Mouse (Mus musculus) liver, embryonic 13.5 days (tissue): ENCODE measurements around the gene Mmp23. TPM values are rescaled to one million over a fixed set of nuclear protein-coding genes. Genes with fewer than 3 reads are reported as not detected.
A peak's percentile ranks its signal among the peaks of the same experiment; 100 is the strongest.
"Not testable (repeated sequence)": the region's sequence is repeated elsewhere in the genome, so short reads cannot be mapped to it uniquely, and the experiment has no call there.

Source experiments
- ATAC-seq: fragments of 200-750 bp; cut with Nextera tagmentation; 2 replicates; pipeline ENCODE4 v1.8.0; 2017; ENCODE audit warnings: low read depth, mild to moderate bottlenecking, moderate number of reproducible peaks, moderate library complexity
- DNase-seq: peaks from one replicate; pipeline ENCODE4 v3.0.0; 2022
- H3K27ac ChIP-seq: fragments of 300-500 bp; sonication (generic); 2 replicates; pipeline ENCODE4 v1.5.1; 2015; ENCODE audit warnings: moderate library complexity, mild to moderate bottlenecking, inconsistent platforms
- H3K27me3 ChIP-seq: fragments of 300-500 bp; sonication (generic); 2 replicates; pipeline ENCODE4 v1.6.1; 2015; ENCODE audit warnings: mild to moderate bottlenecking, inconsistent platforms
- H3K36me3 ChIP-seq: fragments of 300-500 bp; sonication (generic); 2 replicates; pipeline ENCODE4 v1.6.1; 2015; ENCODE audit warnings: mild to moderate bottlenecking, inconsistent platforms
- H3K4me1 ChIP-seq: fragments of 300-500 bp; sonication (generic); replicated peaks from 2 replicates; pipeline ENCODE4 v1.6.1; 2015; ENCODE audit warnings: inconsistent platforms
- H3K4me2 ChIP-seq: fragments of 300-500 bp; sonication (generic); 2 replicates; pipeline ENCODE4 v1.6.1; 2015; ENCODE audit warnings: inconsistent platforms, mild to moderate bottlenecking, moderate library complexity
- H3K4me3 ChIP-seq: fragments of 300-500 bp; sonication (generic); replicated peaks from 2 replicates; pipeline ENCODE4 v1.5.1; 2015; ENCODE audit warnings: mild to moderate bottlenecking, inconsistent platforms
- H3K9ac ChIP-seq: fragments of 300-500 bp; sonication (generic); 2 replicates; pipeline ENCODE4 v1.6.1; 2015; ENCODE audit warnings: mild to moderate bottlenecking, inconsistent platforms
- H3K9me3 ChIP-seq: fragments of 300-500 bp; sonication (generic); replicated peaks from 2 replicates; pipeline ENCODE4 v1.6.1; 2016; ENCODE audit warnings: inconsistent platforms
- WGBS: fragments of 180-500 bp; shearing (Covaris S2); methylation state at CpG from one replicate; pipeline ENCODE4 v1.1.7; 2015; ENCODE audit not compliant: insufficient replicate concordance; 5-methylcytosine and 5-hydroxymethylcytosine counted together
- polyA plus RNA-seq: library from polyadenylated mRNA; unstranded; fragments of >200 nt; fragmentation: Nextera tagmentation; extraction: Ambion mirVana; gene quantifications from 2 replicates; pipeline ENCODE4 v1.2.1, GENCODE M21; 2015

Mmp23 gene
- polyA plus RNA-seq, 1 experiment from 2014 or later = 6.0 TPM

- Histone ChIP-seq H3K4me3 (no peak overlapping the region), H3K4me2 (no peak overlapping the region), H3K27me3 (no peaks in the 10 kb centered on the region), H3K36me3 (no peaks in the 10 kb centered on the region), H3K9me3 (no peaks in the 10 kb centered on the region), H3K4me1 (no peaks in the 10 kb centered on the region), H3K9ac (no peak overlapping the region), H3K27ac (no peak overlapping the region)
- WGBS = 65% methylated on average over 2 of the region's 2 CpGs
- ATAC-seq (no peak), DNase-seq (no peak)
Measured at GRCm38 (mm10) chr4:155675991-155676390, 22.8 kb upstream of the Mmp23 start.

- Histone ChIP-seq H3K4me2 (no peak overlapping the region), H3K27ac (no peak overlapping the region), H3K27me3 (no peaks in the 10 kb centered on the region), H3K9ac (no peak overlapping the region), H3K4me1 (peaks cover 14% of the 10 kb centered on the region), H3K36me3 (no peaks in the 10 kb centered on the region), H3K9me3 (no peaks in the 10 kb centered on the region), H3K4me3 (no peak overlapping the region)
- ATAC-seq (no peak), DNase-seq (no peak)
- WGBS = 39% methylated on average over 2 of the region's 2 CpGs
Measured at GRCm38 (mm10) chr4:155672082-155672481, 18.9 kb upstream of the Mmp23 start.

- not testable (repeated sequence) for DNase-seq, H3K36me3 ChIP-seq
- WGBS = 64% methylated on average over 4 of the region's 4 CpGs
Measured at GRCm38 (mm10) chr4:155670236-155670635, 17.1 kb upstream of the Mmp23 start.

GRCm38 (mm10) chr4:155669598-155670075, 16.5 kb upstream of the Mmp23 start:
- peak overlapping the region; percentile 91 for H3K4me3 ChIP-seq
- 4% methylated on average over 8 of the region's 8 CpGs for WGBS
- ATAC-seq = no peak

More at GRCm38 (mm10) chr4:155670236-155670635, 17.1 kb upstream of the Mmp23 start:
- 0 out of 2 replicates have a peak overlapping the region, but pooled peaks have one; percentile 11 for H3K9ac ChIP-seq
- not testable (repeated sequence) for H3K27ac ChIP-seq, H3K4me3 ChIP-seq, H3K9me3 ChIP-seq, ATAC-seq, H3K27me3 ChIP-seq
- H3K4me2 ChIP-seq = peak overlapping the region; percentile 93
- H3K4me1 ChIP-seq = peaks cover 14% of the 10 kb centered on the region

GRCm38 (mm10) chr4:155668689-155669597, 15.8 kb upstream of the Mmp23 start, which contains the start of gene Mib2:
Gene Mib2 (minus strand): TSS chr4:155669198.
- H3K36me3 ChIP-seq = no peaks in the 10 kb centered on the region
- peak within 1 kb of the TSS; percentile 93 for H3K4me2 ChIP-seq
- H3K27me3 ChIP-seq = no peaks in the 10 kb centered on the region
- DNase-seq (peak; percentile 95), ATAC-seq (peak; percentile 98)
- H3K9ac ChIP-seq = peak within 1 kb of the TSS; percentile 85
- H3K9me3 ChIP-seq = no peaks in the 10 kb centered on the region
- peak within 1 kb of the TSS; percentile 91 for H3K4me3 ChIP-seq
- no peak within 1 kb of the TSS for H3K27ac ChIP-seq
- WGBS = under 1% methylated on average over 73 of the region's 73 CpGs
- peaks cover 14% of the 10 kb centered on the region for H3K4me1 ChIP-seq

More at GRCm38 (mm10) chr4:155669598-155670075, 16.5 kb upstream of the Mmp23 start:
- Histone ChIP-seq H3K9me3 (no peaks in the 10 kb centered on the region), H3K4me2 (peak overlapping the region; percentile 93), H3K36me3 (no peaks in the 10 kb centered on the region), H3K9ac (peak overlapping the region; percentile 11), H3K27me3 (no peaks in the 10 kb centered on the region), H3K4me1 (peaks cover 14% of the 10 kb centered on the region), H3K27ac (no peak overlapping the region)
- no peak for DNase-seq

- no peak for ATAC-seq
- Histone ChIP-seq H3K4me3 (no peak overlapping the region), H3K27me3 (no peaks in the 10 kb centered on the region), H3K4me2 (no peak overlapping the region), H3K36me3 (no peaks in the 10 kb centered on the region), H3K27ac (no peak overlapping the region), H3K9me3 (no peaks in the 10 kb centered on the region), H3K9ac (no peak overlapping the region), H3K4me1 (peaks cover 18% of the 10 kb centered on the region)
- no peak for DNase-seq
Measured at GRCm38 (mm10) chr4:155666903-155667302, 13.7 kb upstream of the Mmp23 start.

- Histone ChIP-seq H3K9me3 (no peaks in the 10 kb centered on the region), H3K9ac (no peak overlapping the region), H3K4me2 (no peak overlapping the region), H3K4me1 (peaks cover 4% of the 10 kb centered on the region; the same call in 1 of the 2 replicates), H3K4me3 (no peak overlapping the region), H3K27ac (no peak overlapping the region), H3K36me3 (no peaks in the 10 kb centered on the region), H3K27me3 (peaks cover 6% of the 10 kb centered on the region)
- WGBS = 80% methylated on average over 12 of the region's 12 CpGs
- 0 out of 2 replicates have a peak, but pooled peaks have one; percentile 9 for ATAC-seq
- no peak for DNase-seq
Measured at GRCm38 (mm10) chr4:155660641-155661040, 7.5 kb upstream of the Mmp23 start.

- Histone ChIP-seq H3K27ac (no peak overlapping the region), H3K4me3 (no peak overlapping the region), H3K4me1 (peaks cover 19% of the 10 kb centered on the region), H3K27me3 (peaks cover 23% of the 10 kb centered on the region), H3K4me2 (no peak overlapping the region), H3K9ac (no peak overlapping the region), H3K9me3 (no peaks in the 10 kb centered on the region), H3K36me3 (no peaks in the 10 kb centered on the region)
- 87% methylated on average over 10 of the region's 10 CpGs for WGBS
- DNase-seq (no peak), ATAC-seq (no peak)
Measured at GRCm38 (mm10) chr4:155658961-155659360, 5.8 kb upstream of the Mmp23 start.

- Histone ChIP-seq H3K9ac (no peak overlapping the region), H3K9me3 (no peaks in the 10 kb centered on the region), H3K4me2 (no peak overlapping the region), H3K4me3 (no peak overlapping the region), H3K4me1 (peaks cover 35% of the 10 kb centered on the region), H3K27me3 (peaks cover 50% of the 10 kb centered on the region), H3K36me3 (peaks cover 2% of the 10 kb centered on the region), H3K27ac (no peak overlapping the region)
- ATAC-seq = no peak
- DNase-seq = no peak
- WGBS = 81% methylated on average over 13 of the region's 13 CpGs
Measured at GRCm38 (mm10) chr4:155656214-155656751, 3.1 kb upstream of the Mmp23 start.

- DNase-seq (no peak), ATAC-seq (peak; percentile 24)
- H3K27me3 ChIP-seq = peaks cover 61% of the 10 kb centered on the region
- no peak overlapping the region for H3K27ac ChIP-seq
- no peaks in the 10 kb centered on the region for H3K9me3 ChIP-seq
- H3K4me2 ChIP-seq = peak overlapping the region; percentile 69
- WGBS = 4% methylated on average over 52 of the region's 52 CpGs
- peak overlapping the region; percentile 47 for H3K4me3 ChIP-seq
- H3K4me1 ChIP-seq = peaks cover 35% of the 10 kb centered on the region
- peak overlapping the region; percentile 22 for H3K9ac ChIP-seq
- peaks cover 18% of the 10 kb centered on the region for H3K36me3 ChIP-seq
Measured at GRCm38 (mm10) chr4:155654456-155655298, 1.5 kb upstream of the Mmp23 start.

GRCm38 (mm10) chr4:155654183-155654455, 935 bp upstream of the Mmp23 start:
- ATAC-seq (no peak), DNase-seq (no peak)
- WGBS = 3% methylated on average over 6 of the region's 6 CpGs
- Histone ChIP-seq H3K36me3 (peaks cover 24% of the 10 kb centered on the region), H3K27ac (no peak overlapping the region), H3K4me1 (peaks cover 35% of the 10 kb centered on the region), H3K9ac (no peak overlapping the region), H3K4me2 (peak overlapping the region; percentile 69), H3K9me3 (no peaks in the 10 kb centered on the region), H3K4me3 (peak overlapping the region; percentile 47), H3K27me3 (peaks cover 61% of the 10 kb centered on the region)
